Mouse (Mus musculus): Measurements from ENCODE around the gene Ablim1.

Gene Ablim1

GRCm38 (mm10) chr19:57212406-57212805 is 102.3 kb downstream of the Ablim1 start:
- DNase-seq, result peak; percentile 92

GRCm38 (mm10) chr19:57211444-57212111 is 103.1 kb downstream of the Ablim1 start:
- peak; percentile 99 for DNase-seq

GRCm38 (mm10) chr19:57210924-57211323 is 103.8 kb downstream of the Ablim1 start:
- DNase-seq, result no peak

GRCm38 (mm10) chr19:57204101-57204500 is 110.6 kb downstream of the Ablim1 start:
- DNase-seq, result peak; percentile 97

GRCm38 (mm10) chr19:57202554-57202953 is 112.2 kb downstream of the Ablim1 start:
- DNase-seq, result peak; percentile 96

- peak; percentile 87 for DNase-seq
These were observed 113.6 kb downstream of the Ablim1 start for GRCm38 (mm10) chr19:57201090-57201483.

GRCm38 (mm10) chr19:57200477-57201089 is 114.1 kb downstream of the Ablim1 start:
- peak; percentile 97 for DNase-seq

- DNase-seq, result peak; percentile 93
These were observed 115.4 kb downstream of the Ablim1 start for GRCm38 (mm10) chr19:57199361-57199760.

GRCm38 (mm10) chr19:57198531-57198930 is 116.2 kb downstream of the Ablim1 start:
- DNase-seq, result peak; percentile 93

- peak; percentile 93 for DNase-seq
These were observed 116.7 kb downstream of the Ablim1 start for GRCm38 (mm10) chr19:57198029-57198428.

GRCm38 (mm10) chr19:57197043-57197817 is 117.5 kb downstream of the Ablim1 start:
- peak; percentile 99 for DNase-seq

GRCm38 (mm10) chr19:57196616-57197015 is 118.1 kb downstream of the Ablim1 start:
- DNase-seq, result peak; percentile 94

GRCm38 (mm10) chr19:57195169-57195930 is 119.4 kb downstream of the Ablim1 start:
- DNase-seq, result peak; percentile 94

GRCm38 (mm10) chr19:57193958-57194357 is 120.8 kb downstream of the Ablim1 start:
- peak; percentile 95 for DNase-seq

GRCm38 (mm10) chr19:57193382-57193781 is 121.3 kb downstream of the Ablim1 start:
- DNase-seq, result peak; percentile 96

- peak; percentile 90 for DNase-seq
These were observed 123.6 kb downstream of the Ablim1 start for GRCm38 (mm10) chr19:57191109-57191508.

GRCm38 (mm10) chr19:57189427-57189826 is 125.3 kb downstream of the Ablim1 start:
- peak; percentile 92 for DNase-seq

- DNase-seq, result peak; percentile 96
These were observed 126.2 kb downstream of the Ablim1 start for GRCm38 (mm10) chr19:57188553-57188952.

GRCm38 (mm10) chr19:57185021-57185420 is 129.7 kb downstream of the Ablim1 start:
- DNase-seq, result peak; percentile 95

- DNase-seq, result no peak
These were observed 131.6 kb downstream of the Ablim1 start for GRCm38 (mm10) chr19:57182938-57183720.

GRCm38 (mm10) chr19:57181852-57182528 is 132.7 kb downstream of the Ablim1 start:
- DNase-seq, result no peak
